Mouse (Mus musculus) MEL (cell line): ENCODE data around the gene Lingo1. TPM values are rescaled to one million over a fixed set of nuclear protein-coding genes. Genes with fewer than 3 reads are reported as not detected.

ENCODE experiments used
- DNase-seq: peaks from one replicate; pipeline ENCODE4 v3.0.0; 2011; ENCODE audit warnings: low read depth, low spot score
- H3K27ac ChIP-seq: 2 replicates; pipeline ENCODE4 v1.5.1; 2012; ENCODE audit warnings: low read depth, mild to moderate bottlenecking, control low read depth, low read length, moderate library complexity; ENCODE audit not compliant: control insufficient read depth
- H3K27me3 ChIP-seq, 2 experiments: fragments of 150-350 bp in 1 of 2; sonication (generic) in 1 of 2; 2 replicates each; pipeline ENCODE4 v1.6.1; 2012; ENCODE audit warnings: low read length in 2 of 2, mild to moderate bottlenecking in 2 of 2, improper control_type of control experiment in 1 of 2, moderate library complexity in 1 of 2; ENCODE audit not compliant: insufficient read depth in 2 of 2, control insufficient read depth in 1 of 2
- H3K36me3 ChIP-seq, 2 experiments: 2 replicates each; pipeline ENCODE4 v1.6.1; 2012 to 2014; ENCODE audit warnings: low read length in 2 of 2, improper control_type of control experiment in 1 of 2, inconsistent platforms in 1 of 2, mild to moderate bottlenecking in 1 of 2; ENCODE audit not compliant: insufficient read depth in 2 of 2, control insufficient read depth in 1 of 2
- H3K4me1 ChIP-seq, 2 experiments: fragments of 150-350 bp in 1 of 2; sonication (generic) in 1 of 2; 2 replicates each; pipeline ENCODE4 v1.6.1; 2012; ENCODE audit warnings: low read length in 2 of 2, improper control_type of control experiment in 1 of 2, mild to moderate bottlenecking in 1 of 2; ENCODE audit not compliant: insufficient read depth in 2 of 2, control insufficient read depth in 1 of 2
- H3K4me3 ChIP-seq, 2 experiments: fragments of 150-350 bp in 1 of 2; sonication (generic) in 1 of 2; 2 replicates each; pipeline ENCODE4 v1.5.1; 2012; ENCODE audit warnings: low read depth in 2 of 2, low read length in 2 of 2, mild to moderate bottlenecking in 2 of 2, moderate library complexity in 2 of 2, control low read depth in 1 of 2, improper control_type of control experiment in 1 of 2; ENCODE audit not compliant: control insufficient read depth in 1 of 2, insufficient read depth in 1 of 2
- H3K79me2 ChIP-seq: 2 replicates; pipeline ENCODE4 v1.6.1; 2012; ENCODE audit warnings: mild to moderate bottlenecking, low read length, moderate library complexity; ENCODE audit not compliant: control insufficient read depth, poor library complexity, insufficient read depth
- H3K9ac ChIP-seq: 2 replicates; pipeline ENCODE4 v1.6.1; 2012; ENCODE audit warnings: low read depth, mild to moderate bottlenecking, control low read depth, low read length, moderate library complexity; ENCODE audit not compliant: control insufficient read depth, poor library complexity, severe bottlenecking
- H3K9me3 ChIP-seq: fragments of 150-350 bp; sonication (generic); replicated peaks from 2 replicates; pipeline ENCODE4 v1.6.1; 2012; ENCODE audit warnings: mild to moderate bottlenecking, low read length, improper control_type of control experiment, moderate library complexity; ENCODE audit not compliant: insufficient read depth
- CHD1 ChIP-seq: IDR thresholded peaks from 2 replicates; pipeline ENCODE4 v1.6.1; 2012; ENCODE audit warnings: low read depth, mild to moderate bottlenecking, inconsistent platforms, low read length, improper control_type of control experiment
- CTCF ChIP-seq, 3 experiments: IDR thresholded peaks in 2 of 3; conservative IDR thresholded peaks in 1 of 3; 2 replicates each; pipeline ENCODE4 v1.5.1; 2011 to 2012; ENCODE audit warnings: low read length in 3 of 3, low read depth in 2 of 3, mild to moderate bottlenecking in 2 of 3, improper control_type of control experiment in 1 of 3, inconsistent platforms in 1 of 3, mixed read lengths in 1 of 3, moderate library complexity in 1 of 3; ENCODE audit not compliant: control insufficient read depth in 1 of 3, insufficient read depth in 1 of 3, poor library complexity in 1 of 3, severe bottlenecking in 1 of 3
- E2F4 ChIP-seq: IDR thresholded peaks from 2 replicates; pipeline ENCODE4 v1.6.1; 2011; ENCODE audit warnings: low read depth, low read length, improper control_type of control experiment, borderline replicate concordance
- ELF1 ChIP-seq: IDR thresholded peaks from 2 replicates; pipeline ENCODE4 v1.6.1; 2014; ENCODE audit warnings: low read depth, mild to moderate bottlenecking, inconsistent platforms, low read length, improper control_type of control experiment, moderate library complexity
- GABPA ChIP-seq: IDR thresholded peaks from 2 replicates; pipeline ENCODE4 v1.6.1; 2012; ENCODE audit warnings: low read depth, mild to moderate bottlenecking, inconsistent platforms, low read length, improper control_type of control experiment, moderate library complexity
- GATA1 ChIP-seq: IDR thresholded peaks from 2 replicates; pipeline ENCODE4 v1.6.1; 2011; ENCODE audit warnings: low read depth, low read length, improper control_type of control experiment
- POLR2AphosphoS2 ChIP-seq: IDR thresholded peaks from 2 replicates; pipeline ENCODE4 v1.6.1; 2011; ENCODE audit warnings: low read length, improper control_type of control experiment
- RAD21 ChIP-seq: IDR thresholded peaks from 2 replicates; pipeline ENCODE4 v1.6.1; 2011; ENCODE audit warnings: mild to moderate bottlenecking, low read depth, low read length, improper control_type of control experiment
- SIN3A ChIP-seq: IDR thresholded peaks from 2 replicates; pipeline ENCODE4 v1.6.1; 2012; ENCODE audit warnings: low read length, improper control_type of control experiment, inconsistent platforms
- SMC3 ChIP-seq: IDR thresholded peaks from 2 replicates; pipeline ENCODE4 v1.6.1; 2011; ENCODE audit warnings: low read depth, low read length, improper control_type of control experiment
- TAL1 ChIP-seq: IDR thresholded peaks from 2 replicates; pipeline ENCODE4 v1.6.1; 2012; ENCODE audit warnings: mild to moderate bottlenecking, inconsistent platforms, low read length, moderate library complexity, mixed read lengths
- TBP ChIP-seq: IDR thresholded peaks from 2 replicates; pipeline ENCODE4 v1.8.0; 2011; ENCODE audit warnings: low read depth, low read length, improper control_type of control experiment
- TCF12 ChIP-seq: IDR thresholded peaks from 2 replicates; pipeline ENCODE4 v1.6.1; 2014; ENCODE audit warnings: low read depth, mild to moderate bottlenecking, inconsistent platforms, low read length, improper control_type of control experiment, moderate library complexity
- UBTF ChIP-seq: IDR thresholded peaks from 2 replicates; pipeline ENCODE4 v1.6.1; 2012; ENCODE audit warnings: low read depth, mild to moderate bottlenecking, inconsistent platforms, low read length, improper control_type of control experiment, moderate library complexity, borderline replicate concordance; ENCODE audit not compliant: insufficient read depth
- USF1 ChIP-seq: IDR thresholded peaks from 2 replicates; pipeline ENCODE4 v1.6.1; 2014; ENCODE audit warnings: low read depth, mild to moderate bottlenecking, inconsistent platforms, low read length, improper control_type of control experiment, moderate library complexity
- USF2 ChIP-seq, 2 experiments: IDR thresholded peaks; 2 replicates each; pipeline ENCODE4 v1.6.1; 2011 to 2012; ENCODE audit warnings: improper control_type of control experiment in 2 of 2, low read length in 2 of 2, borderline replicate concordance in 1 of 2, inconsistent platforms in 1 of 2, low read depth in 1 of 2, mild to moderate bottlenecking in 1 of 2; ENCODE audit not compliant: insufficient read depth in 1 of 2
- ZC3H11A ChIP-seq: IDR thresholded peaks from 2 replicates; pipeline ENCODE4 v1.6.1; 2012; ENCODE audit warnings: low read depth, mild to moderate bottlenecking, inconsistent platforms, low read length, improper control_type of control experiment
- ZMIZ1 ChIP-seq: IDR thresholded peaks from 2 replicates; pipeline ENCODE4 v1.6.1; 2012; ENCODE audit warnings: low read depth, mild to moderate bottlenecking, inconsistent platforms, low read length, improper control_type of control experiment, moderate library complexity
- ZNF384 ChIP-seq: IDR thresholded peaks from 2 replicates; pipeline ENCODE4 v1.6.1; 2012; ENCODE audit warnings: low read depth, mild to moderate bottlenecking, inconsistent platforms, low read length, improper control_type of control experiment
- polyA plus RNA-seq, 2 experiments: library from polyadenylated mRNA; stranded (reverse) in 1 of 2; unstranded in 1 of 2; fragments of >175 nt in 1 of 2; fragments of >200 nt in 1 of 2; gene quantifications; 2 replicates each; pipeline versions ENCODE4 v1.2.1 to v1.2.4; 2012; ENCODE audit warnings: low replicate concordance in 2 of 2, low read depth in 1 of 2; ENCODE audit not compliant: insufficient read length in 2 of 2, insufficient read depth in 1 of 2, missing spikeins in 1 of 2
- total RNA-seq: library from RNA; depleted of rRNA; stranded (reverse); fragments of 300-350 nt; gene quantifications from 2 replicates; pipeline ENCODE4 v1.2.3, GENCODE M21; 2012

Lingo1 gene
- total and polyA plus RNA-seq, 3 experiments = not detected

DNA sequence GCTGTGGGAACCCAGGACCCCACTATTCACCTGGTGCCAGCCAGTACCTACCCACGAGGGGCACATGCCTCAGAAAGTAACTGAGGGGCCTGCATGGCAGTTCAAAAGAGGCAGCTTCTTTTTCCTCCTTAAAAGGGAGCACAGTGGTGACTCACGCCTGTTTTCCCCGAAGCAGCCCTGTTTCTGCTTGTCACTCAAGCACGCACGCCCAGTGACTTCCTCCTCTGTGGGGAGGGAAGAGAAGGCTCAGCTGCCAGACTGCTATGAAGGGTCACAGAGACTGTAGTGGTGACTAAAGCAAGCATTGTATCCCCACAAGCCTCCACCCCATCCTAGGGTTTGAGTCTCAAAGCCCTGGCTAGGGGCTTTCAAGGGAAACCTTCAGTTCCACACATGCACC lies 51.9 kb downstream of the Lingo1 start:
- peak; percentile 13 for DNase-seq
- no peaks in the 10 kb centered on the region for H3K36me3 ChIP-seq
- H3K27me3 ChIP-seq = no peaks in the 10 kb centered on the region
- no peaks in the 10 kb centered on the region for H3K4me1 ChIP-seq
- no peak overlapping the region for H3K4me3 ChIP-seq
- TF ChIP-seq USF2 (IDR thresholded peaks at IDR 0.05; ENCODE audit: borderline replicate concordance in 1 of 2, insufficient read depth in 1 of 2, low read depth in 1 of 2, low read length in 2 of 2) (no peak), ELF1 (no peak), E2F4 (no peak), ZMIZ1 (no peak), USF1 (no peak), SMC3 (no peak), GATA1 (no peak), RAD21 (no peak), UBTF (no peak), POLR2AphosphoS2 (no peak), TCF12 (no peak), SIN3A (no peak), TBP (no peak), TAL1 (no peak), CHD1 (no peak), CTCF (IDR thresholded peaks at IDR 0.05 in 2 of 3, conservative IDR thresholded peaks at IDR 0.05 in 1 of 3; ENCODE audit: control insufficient read depth in 1 of 3, insufficient read depth in 1 of 3, low read depth in 2 of 3, low read length in 3 of 3, poor library complexity in 1 of 3, severe bottlenecking in 1 of 3) (no peak)
- no peaks in the 10 kb centered on the region for H3K79me2 ChIP-seq
- H3K9ac ChIP-seq = no peak overlapping the region
- no peaks in the 10 kb centered on the region for H3K9me3 ChIP-seq
- H3K27ac ChIP-seq = no peak overlapping the region

DNA sequence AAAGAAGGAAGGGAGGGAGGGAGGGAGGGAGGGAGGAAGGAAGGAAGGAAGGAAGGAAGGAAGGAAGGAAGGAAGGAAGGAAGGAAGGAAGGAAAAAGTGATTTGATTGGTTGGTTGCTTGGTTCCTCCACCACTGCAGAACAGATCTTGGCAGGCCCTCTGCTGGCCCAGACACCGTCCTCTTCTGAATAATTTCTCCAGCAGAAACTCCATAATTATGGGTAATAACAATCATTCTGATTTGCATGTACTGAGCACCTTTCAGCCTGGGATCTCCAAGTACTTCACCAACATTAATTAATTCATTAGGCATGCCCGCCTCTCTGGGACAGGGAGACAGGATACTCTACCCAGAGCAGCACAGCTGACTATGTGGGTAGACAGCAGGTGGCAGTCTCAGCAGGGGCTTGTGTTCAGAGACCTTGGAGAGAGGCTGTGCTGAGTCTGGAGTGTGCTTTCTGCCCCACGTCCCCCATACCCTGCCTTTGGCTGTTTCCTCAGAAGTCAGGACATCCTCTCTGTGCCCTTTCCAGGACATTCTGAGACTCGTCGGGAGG lies 57.0 kb downstream of the Lingo1 start:
- TF ChIP-seq ZC3H11A (no peak), ZNF384 (no peak), GABPA (no peak)
- TF ChIP-seq, all 39 proteins: peak for 0
- Histone ChIP-seq H3K4me1 (no peaks in the 10 kb centered on the region), H3K36me3 (no peaks in the 10 kb centered on the region), H3K4me3 (no peak overlapping the region), H3K9ac (no peak overlapping the region), H3K27me3 (no peaks in the 10 kb centered on the region), H3K9me3 (no peaks in the 10 kb centered on the region), H3K27ac (no peak overlapping the region), H3K79me2 (no peaks in the 10 kb centered on the region)
- no peak for DNase-seq
